Mouse (Mus musculus) hindlimb bud, embryonic 11.5 days (tissue): ENCODE results near the gene Tsga10.
"Not testable (repeated sequence)": the region's sequence is repeated elsewhere in the genome, so short reads cannot be mapped to it uniquely, and the experiment has no call there.

Experiments used
- DNase-seq: peaks from one replicate; pipeline ENCODE4 v3.0.0-alpha.2; 2012; ENCODE audit warnings: low read depth, low spot score; ENCODE audit errors: extremely low spot score

Gene Tsga10

GRCm38 (mm10) chr1:37864511-37865400 is 1.5 kb downstream of the Tsga10 start:
- peak; percentile 80 for DNase-seq

GRCm38 (mm10) chr1:37850696-37851095 is 15.5 kb downstream of the Tsga10 start:
- no peak for DNase-seq

GRCm38 (mm10) chr1:37846878-37847277 is 19.4 kb downstream of the Tsga10 start:
- DNase-seq, result no peak

- no peak for DNase-seq
Observed at GRCm38 (mm10) chr1:37831681-37832080, 34.5 kb downstream of the Tsga10 start.

GRCm38 (mm10) chr1:37802291-37802690 is 63.9 kb downstream of the Tsga10 start:
- not testable (repeated sequence) for DNase-seq

GRCm38 (mm10) chr1:37800298-37800697 is 65.9 kb downstream of the Tsga10 start:
- DNase-seq, result no peak

GRCm38 (mm10) chr1:37799505-37799904 is 66.7 kb downstream of the Tsga10 start:
- no peak for DNase-seq

GRCm38 (mm10) chr1:37759407-37759806 is 106.8 kb downstream of the Tsga10 start:
- DNase-seq, result no peak

- DNase-seq, result no peak
Observed at GRCm38 (mm10) chr1:37744650-37745259, 121.5 kb downstream of the Tsga10 start.

- no peak for DNase-seq
Observed at GRCm38 (mm10) chr1:37742602-37743270, 123.5 kb downstream of the Tsga10 start.

- DNase-seq, result no peak
Observed at GRCm38 (mm10) chr1:37742126-37742525, 124.1 kb downstream of the Tsga10 start.

GRCm38 (mm10) chr1:37740161-37740802 is 125.9 kb downstream of the Tsga10 start:
- DNase-seq, result no peak

- DNase-seq, result no peak
Observed at GRCm38 (mm10) chr1:37738895-37739294, 127.3 kb downstream of the Tsga10 start.

GRCm38 (mm10) chr1:37737045-37737444 is 129.2 kb downstream of the Tsga10 start:
- DNase-seq, result no peak

GRCm38 (mm10) chr1:37735932-37736331 is 130.3 kb downstream of the Tsga10 start:
- DNase-seq, result no peak

- no peak for DNase-seq
Observed at GRCm38 (mm10) chr1:37734841-37735240, 131.4 kb downstream of the Tsga10 start.

GRCm38 (mm10) chr1:37729353-37729752 is 136.9 kb downstream of the Tsga10 start:
- DNase-seq, result no peak

GRCm38 (mm10) chr1:37728053-37728452 is 138.2 kb downstream of the Tsga10 start:
- DNase-seq, result no peak

- DNase-seq, result no peak
Observed at GRCm38 (mm10) chr1:37727186-37727585, 139.0 kb downstream of the Tsga10 start.

GRCm38 (mm10) chr1:37726426-37726825 is 139.8 kb downstream of the Tsga10 start:
- no peak for DNase-seq

- DNase-seq, result no peak
Observed at GRCm38 (mm10) chr1:37725880-37726279, 140.3 kb downstream of the Tsga10 start.
